Mouse (Mus musculus): ENCODE results near the gene Pgap1.

The Pgap1 gene

DNA sequence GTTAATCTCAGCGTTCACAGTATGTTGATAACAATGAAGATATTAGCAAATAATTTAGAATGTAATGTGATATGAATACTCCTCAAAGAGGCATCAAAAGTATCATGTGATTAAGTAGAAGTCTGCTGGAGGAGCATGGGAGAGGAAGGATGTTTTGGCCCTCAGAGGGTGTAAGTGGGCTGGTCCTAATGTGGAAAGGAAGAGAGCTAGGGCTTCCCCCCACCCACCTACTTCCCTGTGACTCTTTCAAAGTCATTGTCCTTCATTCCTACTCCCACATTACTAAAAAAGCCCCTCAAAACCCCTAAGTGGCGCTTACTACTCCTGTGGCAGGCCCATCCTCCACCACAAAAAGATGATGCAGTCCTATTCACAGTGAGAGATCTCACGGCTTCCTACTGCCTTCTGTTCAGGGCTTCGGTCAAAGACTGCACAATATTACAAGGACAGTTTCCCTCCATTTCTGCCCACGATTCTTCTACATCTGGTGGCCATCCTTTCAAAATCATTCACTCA lies 37.4 kb downstream of the Pgap1 start:
- no peak for DNase-seq (ENCODE audit: low spot score in 2 of 2)

GRCm38 (mm10) chr1:54513836-54514235 lies 43.6 kb downstream of the Pgap1 start:
- no peak for DNase-seq (ENCODE audit: low spot score in 2 of 2)

DNA sequence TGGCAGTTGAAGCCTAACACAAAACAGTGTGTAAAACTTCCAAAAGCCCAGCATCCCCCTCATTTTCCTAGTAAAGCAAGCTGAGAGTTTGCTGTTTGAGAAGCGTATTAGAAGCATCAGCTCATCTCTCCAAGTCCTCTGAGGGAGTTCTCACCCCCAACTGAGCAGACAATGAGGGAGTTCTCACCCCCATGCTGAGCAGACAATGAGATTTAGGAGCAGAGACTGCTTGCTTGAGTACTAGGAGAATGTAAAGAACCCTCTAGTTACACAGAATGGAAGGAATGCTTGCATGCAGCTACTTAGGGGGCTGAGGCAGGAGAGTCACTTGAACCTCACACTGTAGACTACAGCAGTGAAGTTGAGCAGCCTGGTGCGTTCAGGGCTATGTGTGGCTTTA lies 59.0 kb downstream of the Pgap1 start:
- no peak for DNase-seq (ENCODE audit: low spot score in 2 of 2)

GRCm38 (mm10) chr1:54496254-54496653 lies 61.2 kb downstream of the Pgap1 start:
- no peak for DNase-seq (ENCODE audit: low spot score in 2 of 2)

DNA sequence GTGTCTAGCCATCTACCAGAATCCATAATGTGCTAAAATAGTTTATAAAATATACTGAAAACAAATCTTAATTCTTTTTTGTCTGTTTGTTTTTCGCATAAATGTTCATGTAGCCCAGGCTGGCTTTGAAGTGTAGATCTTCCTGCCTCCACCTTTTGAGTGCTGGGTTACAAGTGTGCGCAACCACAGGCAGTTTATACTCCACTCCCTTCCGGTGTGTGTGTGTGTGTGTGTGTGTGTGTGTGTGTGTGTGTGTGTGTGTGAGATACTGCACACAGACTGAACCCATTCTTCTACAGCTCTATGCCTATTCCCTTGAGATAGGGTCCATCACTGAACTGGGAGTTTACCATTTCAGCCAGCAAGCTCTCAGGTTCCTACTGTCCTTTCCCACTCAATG lies 64.0 kb downstream of the Pgap1 start:
- DNase-seq (ENCODE audit: low spot score in 2 of 2): no peak

DNA sequence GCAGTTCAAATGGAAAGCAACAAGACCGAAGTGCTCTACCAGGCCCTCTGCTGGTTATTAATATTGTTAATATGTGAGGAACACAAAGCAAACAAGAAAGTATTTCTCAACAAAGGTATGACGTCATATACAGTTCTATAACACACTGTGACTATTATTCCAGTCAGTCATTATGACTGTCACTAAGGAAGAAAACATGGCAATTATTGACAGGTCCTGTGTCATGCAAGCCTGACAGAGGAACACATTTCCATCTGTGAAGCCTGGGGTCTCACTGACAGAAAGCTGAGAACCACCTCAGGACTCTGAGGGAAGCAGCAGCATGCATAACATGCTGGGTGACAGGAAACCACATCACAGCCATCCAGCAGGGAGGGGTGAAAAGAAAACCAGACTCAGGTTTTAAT lies 65.0 kb downstream of the Pgap1 start:
- no peak for DNase-seq (ENCODE audit: low spot score in 2 of 2)

DNA sequence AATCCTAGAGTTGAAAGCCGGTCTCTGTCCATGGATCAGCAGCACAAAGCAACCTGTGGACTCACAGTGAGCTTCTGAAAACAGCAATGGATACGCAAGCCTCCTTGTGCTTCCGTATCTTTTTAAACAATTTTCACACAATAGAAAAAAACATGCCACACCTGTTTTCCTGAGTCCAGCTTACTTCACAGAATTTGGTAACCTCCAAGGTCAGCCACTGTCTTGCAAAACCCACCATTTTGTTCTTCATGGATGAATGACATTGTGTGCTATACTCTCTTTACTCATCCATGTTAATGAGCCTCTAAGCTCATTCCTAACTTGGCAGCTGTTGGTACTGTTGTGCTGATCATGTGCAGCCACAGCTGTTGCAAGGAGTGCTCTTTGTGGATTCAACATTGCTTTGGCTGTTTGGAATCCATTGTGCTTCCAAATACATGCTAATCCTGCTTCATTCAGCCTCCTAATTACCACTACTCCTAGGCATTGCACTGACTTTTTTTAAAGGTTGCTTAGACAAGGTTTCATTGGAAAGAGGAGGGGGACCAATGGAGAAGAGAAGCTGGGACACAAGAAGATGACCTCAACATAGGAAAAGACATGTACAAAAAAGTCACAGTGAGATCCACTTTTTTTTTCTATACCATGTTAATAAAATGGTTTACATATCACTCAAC lies 72.6 kb downstream of the Pgap1 start:
- DNase-seq (ENCODE audit: low spot score in 2 of 2): no peak

DNA sequence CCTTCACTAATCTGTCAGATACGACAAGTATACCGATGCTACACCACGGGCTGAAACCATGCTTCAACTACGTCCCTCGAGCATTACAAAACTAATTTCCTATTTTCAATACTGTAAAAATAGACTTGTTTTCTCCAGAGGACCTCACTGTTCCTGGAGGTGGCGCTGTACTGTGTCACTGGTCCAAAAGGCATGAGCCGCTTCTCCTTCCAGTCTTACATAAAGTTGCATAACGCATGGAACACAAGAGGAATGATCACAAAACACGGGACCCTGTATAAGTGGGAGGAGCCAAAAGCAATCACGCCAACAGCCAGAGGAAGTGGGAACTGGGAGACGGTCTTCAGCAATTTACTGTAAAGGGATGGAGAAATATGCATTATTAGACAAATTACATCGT lies 77.0 kb downstream of the Pgap1 start:
- DNase-seq (ENCODE audit: low spot score in 2 of 2): no peak

GRCm38 (mm10) chr1:54468662-54469061 lies 88.8 kb downstream of the Pgap1 start:
- DNase-seq (ENCODE audit: low spot score in 2 of 2): no peak

DNA sequence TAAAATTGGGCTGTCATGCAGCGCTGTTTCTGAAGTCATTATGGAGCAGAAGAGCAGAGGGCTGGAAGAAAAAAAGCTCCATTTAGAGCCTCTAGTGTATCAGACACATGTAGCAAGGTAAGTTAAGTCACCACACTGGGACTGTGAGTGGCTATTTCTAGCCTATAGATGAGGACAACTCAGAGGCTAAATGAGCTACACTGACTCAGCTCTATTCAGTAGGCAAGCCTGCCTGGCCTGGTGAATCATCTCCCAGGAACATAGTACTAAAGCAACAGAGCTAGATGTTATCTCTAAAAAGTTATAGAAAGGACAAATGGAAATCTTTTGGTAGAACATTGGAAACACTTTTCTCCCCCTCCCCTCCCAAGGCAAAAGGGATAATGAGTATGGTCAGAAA lies 90.1 kb downstream of the Pgap1 start:
- DNase-seq (ENCODE audit: low spot score in 2 of 2): no peak

GRCm38 (mm10) chr1:54452116-54452515 lies 105.4 kb downstream of the Pgap1 start:
- DNase-seq (ENCODE audit: low spot score in 2 of 2): no peak

GRCm38 (mm10) chr1:54448833-54449232 lies 108.7 kb downstream of the Pgap1 start:
- no peak for DNase-seq (ENCODE audit: low spot score in 2 of 2)

GRCm38 (mm10) chr1:54443641-54444040 lies 113.8 kb downstream of the Pgap1 start:
- no peak for DNase-seq (ENCODE audit: low spot score in 2 of 2)

DNA sequence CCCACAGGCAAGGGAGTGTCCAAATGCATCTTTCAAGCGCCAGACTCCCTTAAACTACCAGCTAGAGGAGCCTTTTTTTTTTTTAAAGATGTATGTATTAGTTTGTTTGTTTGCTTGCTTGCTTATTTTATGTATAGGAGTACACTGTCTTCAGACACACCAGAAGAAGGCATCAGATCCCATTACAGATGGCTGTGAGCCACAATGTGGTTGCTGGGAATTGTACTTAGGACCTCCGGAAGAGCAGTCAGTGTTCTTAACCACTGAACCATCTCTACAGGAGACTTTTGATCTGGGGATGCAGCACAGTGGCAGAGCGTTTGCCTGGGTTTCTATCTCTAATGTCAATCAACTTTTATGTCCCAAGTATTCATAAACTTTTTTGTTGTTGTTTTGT lies 118.4 kb downstream of the Pgap1 start:
- no peak for DNase-seq (ENCODE audit: low spot score in 2 of 2)

DNA sequence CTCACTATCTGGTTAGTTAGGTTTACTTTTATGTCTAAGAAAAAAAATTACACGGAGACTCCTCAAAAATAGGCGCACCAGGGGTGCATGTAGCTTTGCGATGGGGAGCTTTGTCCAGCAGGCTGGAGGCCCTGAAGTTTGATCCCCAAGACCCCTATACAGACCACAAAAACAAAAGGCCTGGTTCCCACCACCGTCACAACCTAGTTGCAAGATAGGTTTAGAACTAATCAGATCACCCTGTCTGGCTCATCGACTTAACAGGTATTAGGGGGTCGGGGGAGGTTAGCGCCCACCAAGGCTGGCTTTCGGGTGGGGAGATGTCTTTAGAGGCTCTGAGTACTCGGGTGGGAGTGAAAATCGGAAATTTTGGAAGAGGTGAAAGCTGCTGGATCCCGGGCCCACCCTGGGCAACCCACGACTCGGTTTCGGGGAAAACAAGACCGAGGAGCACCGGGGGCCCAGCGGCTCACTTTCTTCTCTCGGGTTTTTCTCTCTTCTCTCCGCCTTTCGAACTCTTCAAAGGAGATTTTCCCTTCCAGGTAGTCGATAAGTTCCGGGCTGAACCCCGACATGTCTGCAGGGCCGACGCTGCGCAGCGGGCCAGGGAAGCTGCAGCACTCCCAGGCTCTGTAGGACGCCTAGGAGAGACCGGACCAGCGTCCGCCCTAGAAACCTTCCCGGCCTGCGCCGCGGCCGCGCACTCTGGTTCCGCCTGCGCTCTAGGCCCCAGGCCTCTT lies 119.0 kb downstream of the Pgap1 start, which contains the start of gene Gtf3c3:
Gene Gtf3c3 (minus strand): TSS at position 632 of the 740 bp plus-strand sequence.
- peak; percentile 57 to 65 for DNase-seq (ENCODE audit: low spot score in 2 of 2)
